Mouse (Mus musculus) heart, postnatal 0 days (tissue): ENCODE data around the gene Lancl1. TPM values are rescaled to one million over a fixed set of nuclear protein-coding genes. Genes with fewer than 3 reads are reported as not detected.

Source experiments
- ATAC-seq: fragments of 200-750 bp; cut with Nextera tagmentation; 2 replicates; pipeline ENCODE4 v1.8.0; 2017; ENCODE audit warnings: low read depth, moderate number of reproducible peaks, moderate library complexity; ENCODE audit not compliant: insufficient read depth
- DNase-seq: peaks from one replicate; pipeline ENCODE4 v3.0.0-alpha.2; 2016; ENCODE audit warnings: low spot score
- H3K27ac ChIP-seq: fragments of 300-500 bp; sonication (generic); 2 replicates; pipeline ENCODE4 v1.5.1; 2014; ENCODE audit warnings: low read depth, mild to moderate bottlenecking
- H3K27me3 ChIP-seq: fragments of 300-500 bp; sonication (generic); 2 replicates; pipeline ENCODE4 v1.6.1; 2014; ENCODE audit warnings: low read length, mixed read lengths; ENCODE audit not compliant: control insufficient read depth, insufficient read depth
- H3K36me3 ChIP-seq: fragments of 300-500 bp; sonication (generic); replicated peaks from 2 replicates; pipeline ENCODE4 v1.6.1; 2014; ENCODE audit warnings: low read length, mixed read lengths; ENCODE audit not compliant: control insufficient read depth, insufficient read depth
- H3K4me1 ChIP-seq: fragments of 300-500 bp; sonication (generic); 2 replicates; pipeline ENCODE4 v1.6.1; 2014; ENCODE audit warnings: antibody characterized with exemption; ENCODE audit not compliant: control insufficient read depth, insufficient read depth
- H3K4me2 ChIP-seq: fragments of 300-500 bp; sonication (generic); 2 replicates; pipeline ENCODE4 v1.6.1; 2014; ENCODE audit warnings: low read depth, mild to moderate bottlenecking, low read length, moderate library complexity
- H3K4me3 ChIP-seq: fragments of 300-500 bp; sonication (generic); 2 replicates; pipeline ENCODE4 v1.5.1; 2014; ENCODE audit warnings: low read depth, low read length
- H3K9ac ChIP-seq: fragments of 300-500 bp; sonication (generic); replicated peaks from 2 replicates; pipeline ENCODE4 v1.6.1; 2014; ENCODE audit warnings: low read depth, low read length, mixed read lengths
- H3K9me3 ChIP-seq: fragments of 300-500 bp; sonication (generic); replicated peaks from 2 replicates; pipeline ENCODE4 v1.6.1; 2016; ENCODE audit warnings: low read length; ENCODE audit not compliant: control insufficient read depth
- CTCF ChIP-seq: IDR thresholded peaks from 2 replicates; pipeline ENCODE4 v1.5.1; 2016; ENCODE audit warnings: antibody characterized with exemption, control low read depth, low read depth
- EP300 ChIP-seq: IDR thresholded peaks from 2 replicates; pipeline ENCODE4 v1.6.1; 2016; ENCODE audit warnings: antibody characterized with exemption, low read depth
- WGBS: fragments of 180-500 bp; shearing (Covaris S2); extraction: QIAGEN DNeasy Blood & Tissue Kit; methylation state at CpG from one replicate; pipeline ENCODE4 v1.1.7; 2014; 5-methylcytosine and 5-hydroxymethylcytosine counted together
- polyA plus RNA-seq: library from polyadenylated mRNA; unstranded; fragments of >200 nt; fragmentation: Nextera tagmentation; extraction: Ambion mirVana; gene quantifications from 2 replicates; pipeline ENCODE4 v1.2.1, GENCODE M21; 2015
- total RNA-seq: library from RNA; depleted of rRNA; stranded (reverse); fragments of >200 nt; gene quantifications from 2 replicates; pipeline ENCODE4 v1.2.3, GENCODE M21; 2014; ENCODE audit warnings: low replicate concordance; rRNA removed

Lancl1 gene
- total and polyA plus RNA-seq, 2 experiments from 2014 or later, result 33.8 to 50.5 TPM

DNA sequence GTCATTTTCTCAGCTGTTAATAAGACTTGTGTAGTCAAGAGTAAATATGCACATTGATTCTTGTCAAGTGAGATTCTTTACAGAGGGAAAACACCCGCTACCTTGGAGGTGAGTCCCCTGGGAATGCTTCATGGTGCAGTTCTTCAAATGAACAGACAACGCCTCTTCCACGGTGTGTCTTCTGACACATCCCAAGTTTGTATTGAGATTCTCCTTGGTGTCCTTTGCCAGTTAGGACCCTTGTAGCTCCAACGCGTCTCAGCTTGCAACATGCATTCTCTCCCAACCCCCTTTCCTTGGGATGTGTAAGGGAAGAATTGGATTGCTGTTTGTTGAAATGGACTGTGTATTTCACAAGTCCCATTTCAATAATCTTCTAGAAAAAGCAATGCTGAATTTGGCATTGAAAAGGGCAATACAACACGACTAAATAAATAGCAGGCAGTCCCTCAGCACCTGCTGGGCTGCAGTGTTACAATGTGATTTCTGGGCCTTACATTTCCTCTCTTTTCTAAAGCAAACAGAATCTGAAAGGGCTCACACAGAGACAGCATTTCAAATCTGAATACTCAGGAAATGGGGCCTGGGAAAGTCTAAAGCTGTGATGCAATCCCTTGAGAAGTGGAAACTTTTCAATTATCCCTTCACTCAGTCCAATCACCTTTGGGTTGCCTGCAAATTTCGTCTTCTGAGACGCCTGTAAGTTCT lies 78.0 kb downstream of the Lancl1 start:
- no peak overlapping the region for H3K9ac ChIP-seq
- no peak overlapping the region for H3K4me2 ChIP-seq
- 60% methylated on average over 8 of the region's 8 CpGs for WGBS
- ATAC-seq (no peak), DNase-seq (no peak)
- H3K27ac ChIP-seq, result no peak overlapping the region
- no peak overlapping the region for H3K4me3 ChIP-seq
- H3K9me3 ChIP-seq, result peaks cover 8% of the 10 kb centered on the region; the same call in 1 of the 2 replicates
- no peaks in the 10 kb centered on the region for H3K27me3 ChIP-seq
- no peaks in the 10 kb centered on the region for H3K4me1 ChIP-seq
- TF ChIP-seq CTCF (no peak), EP300 (no peak)
- no peaks in the 10 kb centered on the region for H3K36me3 ChIP-seq

DNA sequence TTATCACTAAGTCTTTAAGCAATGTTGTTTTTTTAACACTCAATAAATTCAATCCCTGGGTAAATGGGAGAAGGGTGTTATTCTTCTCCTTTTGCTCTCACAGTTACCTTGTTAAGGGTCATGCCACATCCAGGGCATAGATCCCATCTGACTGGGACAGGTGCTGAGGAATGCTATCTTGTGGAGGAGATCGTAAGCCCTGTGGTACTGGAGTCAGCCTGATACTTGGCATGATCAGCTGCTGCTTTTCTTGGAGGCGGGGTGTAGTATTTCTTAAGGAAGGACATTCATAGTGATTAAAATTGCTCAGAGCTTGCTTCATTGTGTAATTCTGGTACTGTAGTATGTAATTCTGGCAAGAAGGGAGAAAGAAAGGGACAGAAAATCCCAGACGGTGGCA lies 81.3 kb downstream of the Lancl1 start:
- 84% methylated on average over 3 of the region's 3 CpGs for WGBS
- TF ChIP-seq EP300 (no peak), CTCF (no peak)
- ATAC-seq, result no peak

DNA sequence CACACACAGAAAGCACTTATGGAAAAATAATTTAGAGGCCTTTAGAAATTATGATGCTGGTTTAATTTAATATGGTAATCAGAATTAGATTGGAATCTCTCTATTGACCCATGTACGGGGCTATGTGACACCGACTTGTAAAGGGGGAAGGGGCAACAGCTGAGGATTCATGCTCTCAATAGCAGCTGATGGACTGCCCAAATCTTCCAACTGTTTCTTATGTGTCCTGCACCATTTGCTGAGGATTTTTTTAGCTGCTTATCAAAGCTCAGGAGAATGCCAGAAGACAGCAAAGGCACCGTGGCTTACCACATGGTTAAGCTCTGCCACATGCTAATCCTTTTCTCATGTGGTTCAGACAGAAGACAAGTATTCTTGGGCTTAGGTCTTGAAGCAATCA lies 87.6 kb downstream of the Lancl1 start:
- Histone ChIP-seq H3K9ac (no peak overlapping the region), H3K36me3 (no peaks in the 10 kb centered on the region), H3K4me3 (no peak overlapping the region), H3K27ac (no peak overlapping the region), H3K9me3 (peaks cover 4% of the 10 kb centered on the region; the same call in 1 of the 2 replicates), H3K4me2 (no peak overlapping the region), H3K4me1 (no peaks in the 10 kb centered on the region), H3K27me3 (no peaks in the 10 kb centered on the region)
- no peak for DNase-seq
- WGBS, result 75% methylated on average over 3 of the region's 3 CpGs
- no peak for TF ChIP-seq EP300
- no peak for TF ChIP-seq CTCF
- ATAC-seq, result no peak

More for the DNA sequence above, 81.3 kb downstream of the Lancl1 start:
- Histone ChIP-seq H3K9ac (no peak overlapping the region), H3K36me3 (no peaks in the 10 kb centered on the region), H3K27ac (no peak overlapping the region), H3K27me3 (no peaks in the 10 kb centered on the region), H3K4me3 (no peak overlapping the region), H3K4me2 (no peak overlapping the region), H3K9me3 (peaks cover 8% of the 10 kb centered on the region; the same call in 1 of the 2 replicates), H3K4me1 (no peaks in the 10 kb centered on the region)
- no peak for DNase-seq

Other genes starting within 250 kb of the Lancl1 start
- gene Kansl1l, start 221.3 kb downstream of the Lancl1 start, total RNA-seq, result 22.5 and 26.6 TPM in 2 replicates
- gene Kansl1l, start 221.3 kb downstream of the Lancl1 start, polyA plus RNA-seq, result 9.4 and 9.6 TPM in 2 replicates
- gene Acadl, start 175.6 kb downstream of the Lancl1 start, total RNA-seq, result 144 and 267 TPM in 2 replicates
- 1,733 and 1,796 TPM in 2 replicates for gene Acadl, start 175.6 kb downstream of the Lancl1 start, polyA plus RNA-seq
- gene Myl1, start 93.5 kb downstream of the Lancl1 start, total RNA-seq, result 128 and 160 TPM in 2 replicates
- 388 and 459 TPM in 2 replicates for gene Myl1, start 93.5 kb downstream of the Lancl1 start, polyA plus RNA-seq
- gene Cps1, start 84.2 kb upstream of the Lancl1 start, total RNA-seq, result 0.85 and 2.2 TPM in 2 replicates
- 0.10 and 0.14 TPM in 2 replicates for gene Cps1, start 84.2 kb upstream of the Lancl1 start, polyA plus RNA-seq